Mouse (Mus musculus) telencephalon, adult 2 months (tissue): Measurements from ENCODE around the gene Sgcd.
A peak's percentile ranks its signal among the peaks of the same experiment; 100 is the strongest.
"Not testable (repeated sequence)": the region's sequence is repeated elsewhere in the genome, so short reads cannot be mapped to it uniquely, and the experiment has no call there.

Source experiments
- DNase-seq: peaks from one replicate; pipeline ENCODE4 v3.0.0-alpha.2; 2011; ENCODE audit warnings: low read depth, low spot score

Gene Sgcd

GRCm38 (mm10) chr11:47777226-47777915, 211.4 kb downstream of the Sgcd start:
- no peak for DNase-seq

DNA sequence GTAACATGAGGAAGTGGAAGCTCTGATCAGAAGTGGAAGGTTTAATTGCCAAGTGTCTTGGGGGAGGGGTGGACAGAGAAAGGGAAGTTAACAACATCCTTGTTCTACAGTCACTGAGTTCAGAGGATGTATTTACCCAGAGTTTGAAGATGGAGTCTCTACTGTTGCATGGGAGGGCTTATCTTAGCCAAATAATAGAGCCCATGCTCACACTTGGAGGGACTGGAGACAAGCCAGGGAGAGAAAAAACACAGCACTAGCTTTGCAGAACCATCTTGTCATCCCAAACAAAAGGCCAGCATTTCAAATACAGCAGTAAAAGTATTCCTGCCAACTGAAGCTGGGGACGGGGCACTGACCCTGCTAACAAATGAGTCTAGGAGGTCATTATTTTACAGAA, 212.8 kb downstream of the Sgcd start:
- no peak for DNase-seq

DNA sequence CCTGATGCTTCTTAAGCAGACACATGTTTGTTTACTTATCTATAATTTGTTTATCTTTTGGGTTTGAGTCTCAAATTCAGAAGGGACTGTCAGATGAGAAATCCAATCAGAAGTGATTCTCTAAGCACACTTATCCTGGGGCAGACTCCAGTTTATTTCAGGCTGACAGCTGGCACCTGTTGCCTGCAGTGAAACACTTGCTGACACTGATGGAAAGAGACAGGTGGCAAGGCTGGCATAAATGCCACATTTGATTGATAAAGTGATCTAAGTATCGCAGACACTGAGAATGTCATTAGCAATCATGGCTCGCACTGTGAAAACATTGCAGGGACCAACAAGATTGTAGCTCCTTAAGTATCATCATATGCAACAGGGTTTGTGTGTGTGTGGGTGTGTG, 222.9 kb downstream of the Sgcd start:
- DNase-seq: no peak

DNA sequence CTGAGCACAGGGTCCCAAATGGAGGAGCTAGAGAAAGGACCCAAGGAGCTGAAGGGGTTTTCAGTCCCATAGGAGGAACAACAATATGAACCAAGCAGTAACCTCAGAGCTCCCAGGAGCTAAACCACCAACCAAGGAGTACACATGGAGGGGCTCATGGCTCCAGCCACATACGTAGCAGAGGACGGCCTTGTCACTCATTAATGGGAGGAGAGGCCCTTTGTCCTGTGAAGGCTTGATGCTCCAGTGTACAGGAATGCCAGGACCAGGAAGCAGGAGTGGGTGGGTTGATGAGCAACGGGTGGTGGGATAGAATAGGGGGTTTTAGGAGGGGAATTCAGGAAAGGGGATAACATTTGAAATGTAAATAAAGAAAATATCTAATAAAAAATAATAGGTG, 225.2 kb downstream of the Sgcd start:
- DNase-seq: not testable (repeated sequence)

DNA sequence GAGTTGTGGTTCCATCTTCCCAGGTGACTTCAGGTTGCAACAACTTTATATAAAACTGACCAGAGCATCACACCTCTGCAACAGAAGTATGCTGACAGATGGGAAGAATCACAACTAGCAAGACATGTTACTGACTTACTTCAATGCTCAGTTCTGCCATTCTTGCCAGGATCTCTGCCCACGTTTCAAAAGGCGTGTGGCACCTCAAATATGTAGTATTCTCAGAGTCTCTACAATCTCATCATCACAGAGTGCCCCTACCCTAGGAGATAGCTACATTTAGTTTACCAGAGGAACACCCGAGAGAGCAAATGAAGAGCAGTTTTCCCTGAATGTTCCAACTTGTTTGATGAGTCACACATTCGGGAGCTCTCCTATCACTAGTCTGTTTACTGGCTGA, 229.8 kb downstream of the Sgcd start:
- no peak for DNase-seq

- no peak for DNase-seq
Observed at GRCm38 (mm10) chr11:47742806-47743205, 246.0 kb downstream of the Sgcd start.

DNA sequence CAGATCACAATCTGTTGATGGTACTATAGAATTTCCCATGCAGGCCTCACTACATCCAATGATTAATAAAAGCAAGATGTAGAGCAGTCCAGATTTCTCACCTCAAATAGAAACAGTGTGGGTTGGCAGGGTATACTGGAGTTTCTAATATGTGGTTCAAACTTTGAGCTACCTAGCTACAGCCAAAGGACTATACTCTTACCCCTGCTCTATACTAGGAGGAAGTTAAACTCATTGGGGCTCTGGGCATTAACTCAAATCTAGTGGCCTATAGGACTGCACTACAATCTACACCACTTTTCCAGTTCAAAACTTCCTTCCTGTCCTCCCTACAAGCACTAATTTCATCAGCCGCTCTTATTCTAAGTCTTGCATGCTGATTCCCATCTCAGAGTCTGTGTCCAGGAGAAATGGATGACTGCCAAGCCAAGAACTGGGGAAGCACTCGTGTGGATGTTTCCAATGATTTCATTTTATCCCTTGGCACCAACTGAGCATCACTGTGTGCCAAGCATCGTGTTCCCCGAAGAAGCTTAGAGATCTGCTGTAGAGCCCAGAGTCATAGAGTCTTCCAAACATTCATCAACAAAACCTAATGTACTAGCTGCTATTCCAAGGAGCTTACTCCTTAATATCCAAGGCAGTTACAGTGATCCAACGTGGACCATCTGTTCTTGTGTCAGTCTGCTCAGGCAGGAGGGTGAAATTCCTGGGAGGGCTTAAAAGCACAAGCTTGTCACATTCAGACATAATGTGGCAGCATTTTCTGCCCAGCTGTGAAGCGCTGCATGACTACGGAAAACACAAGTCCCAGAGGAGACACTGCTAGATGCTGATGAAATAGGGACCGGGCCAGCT, 283.6 kb downstream of the Sgcd start:
- peak; percentile 54 for DNase-seq

DNA sequence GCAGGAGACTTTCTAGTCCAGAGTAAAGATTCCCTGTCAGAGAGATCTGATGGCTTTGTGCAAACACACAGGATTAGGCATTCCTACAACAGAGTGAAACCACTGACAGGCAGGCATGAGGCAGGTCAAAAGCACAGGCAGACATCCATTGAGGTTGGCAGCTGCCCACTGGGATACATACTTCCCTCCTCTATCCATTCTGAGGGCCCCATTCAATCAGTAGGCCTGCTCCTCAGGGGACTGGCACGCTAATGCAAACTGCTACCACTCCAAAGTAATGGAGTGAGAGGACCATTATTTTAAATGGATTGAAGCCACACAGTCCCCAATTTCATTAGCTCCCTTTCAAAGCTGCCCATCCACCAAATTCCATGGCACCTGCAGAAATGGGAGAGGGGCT, 293.2 kb downstream of the Sgcd start:
- no peak for DNase-seq

DNA sequence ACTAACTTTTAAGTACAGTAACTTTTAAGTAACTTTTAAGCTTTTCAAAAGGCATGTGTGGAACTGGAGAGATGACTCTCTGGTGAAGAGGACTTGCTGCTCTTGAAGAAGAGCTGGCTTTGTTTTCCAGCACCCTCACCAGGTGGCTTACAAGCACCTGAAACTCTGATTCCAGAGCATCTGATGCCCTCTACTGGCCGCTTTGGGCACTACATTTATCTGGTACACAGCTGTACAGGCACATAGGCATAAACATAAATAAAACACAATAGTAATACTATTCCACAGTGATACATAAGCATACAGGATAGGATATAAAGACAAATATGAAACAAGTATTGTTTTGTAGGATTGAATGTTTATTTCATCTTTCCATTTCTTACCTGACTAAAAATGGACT, 330.6 kb downstream of the Sgcd start:
- DNase-seq: no peak

GRCm38 (mm10) chr11:47645911-47646310, 342.9 kb downstream of the Sgcd start:
- no peak for DNase-seq

DNA sequence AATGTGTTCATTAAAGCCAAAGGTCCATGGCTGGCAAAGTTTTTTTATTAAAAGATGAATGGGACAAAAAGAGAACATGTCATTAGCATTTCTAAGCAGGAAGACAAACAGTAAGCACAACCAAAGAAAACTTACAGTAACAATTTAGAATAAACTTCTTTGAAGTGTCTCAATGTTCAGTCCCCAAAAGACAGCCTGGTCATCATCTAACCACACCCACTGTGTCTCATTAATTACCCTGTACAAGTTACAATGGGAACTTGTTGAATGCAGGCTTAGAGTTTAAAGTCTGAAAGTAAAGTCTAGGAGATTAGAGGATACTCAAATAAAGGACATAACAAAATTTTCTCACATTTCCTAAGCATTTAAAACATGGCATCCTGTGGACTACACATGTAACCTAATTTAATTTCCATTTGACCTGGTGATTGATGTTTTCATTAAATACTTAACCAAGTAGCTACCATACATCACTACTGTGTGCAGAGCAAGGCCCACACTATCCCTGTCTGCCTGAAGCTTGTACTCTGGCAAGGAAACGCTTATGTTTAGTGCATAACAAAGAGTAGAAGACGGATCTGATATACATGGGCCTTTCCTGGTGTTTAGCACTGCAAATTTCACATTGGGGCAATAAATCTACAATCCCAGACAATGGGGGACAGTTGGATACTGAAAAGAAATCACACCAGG, 347.1 kb downstream of the Sgcd start:
- DNase-seq: no peak

GRCm38 (mm10) chr11:47640556-47640955, 348.2 kb downstream of the Sgcd start:
- no peak for DNase-seq

GRCm38 (mm10) chr11:47630186-47630585, 358.6 kb downstream of the Sgcd start:
- DNase-seq: no peak

GRCm38 (mm10) chr11:47609892-47610291, 378.9 kb downstream of the Sgcd start:
- no peak for DNase-seq

DNA sequence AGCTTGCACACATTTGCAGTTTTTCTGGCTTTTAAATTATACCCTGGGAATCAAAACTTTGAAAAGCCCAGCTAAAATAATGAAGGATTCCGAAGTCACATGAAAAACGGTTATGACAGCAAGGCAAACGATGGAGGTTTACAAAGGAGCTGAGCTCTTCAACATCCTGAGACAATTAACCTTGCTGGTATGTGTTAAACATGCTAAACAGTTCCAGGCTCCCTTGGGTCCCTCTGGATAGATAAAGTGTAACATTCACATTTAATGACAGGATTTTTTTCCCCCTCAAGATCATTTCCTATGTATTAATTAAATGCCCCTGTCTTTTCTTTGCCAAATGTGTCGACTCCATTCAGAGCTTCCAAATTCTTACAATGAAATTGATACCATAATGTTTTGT, 414.1 kb downstream of the Sgcd start:
- DNase-seq: no peak

- no peak for DNase-seq
Observed at GRCm38 (mm10) chr11:47568488-47568887, 420.3 kb downstream of the Sgcd start.

- DNase-seq: peak; percentile 36
Observed at GRCm38 (mm10) chr11:47566156-47566555, 422.6 kb downstream of the Sgcd start.

DNA sequence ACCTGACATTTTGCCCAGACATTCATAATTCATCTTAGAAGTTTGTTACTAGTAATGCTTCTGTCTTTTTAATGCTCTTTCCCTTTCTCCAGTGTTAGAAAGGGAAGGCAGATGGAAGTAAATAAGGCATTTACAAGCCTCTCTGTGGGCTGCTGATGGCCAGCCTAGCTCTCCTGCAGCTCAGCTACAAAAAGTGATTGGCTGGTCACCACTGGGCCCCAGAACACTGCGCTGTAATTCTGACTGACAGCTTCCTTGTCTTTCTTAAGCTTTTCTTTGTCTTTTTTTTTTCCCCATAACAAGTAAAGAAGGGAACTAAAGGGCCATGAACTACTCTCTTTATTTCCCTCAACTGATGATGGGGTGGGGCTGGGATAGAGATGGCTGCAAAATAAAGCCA, 463.9 kb downstream of the Sgcd start:
- DNase-seq: no peak

DNA sequence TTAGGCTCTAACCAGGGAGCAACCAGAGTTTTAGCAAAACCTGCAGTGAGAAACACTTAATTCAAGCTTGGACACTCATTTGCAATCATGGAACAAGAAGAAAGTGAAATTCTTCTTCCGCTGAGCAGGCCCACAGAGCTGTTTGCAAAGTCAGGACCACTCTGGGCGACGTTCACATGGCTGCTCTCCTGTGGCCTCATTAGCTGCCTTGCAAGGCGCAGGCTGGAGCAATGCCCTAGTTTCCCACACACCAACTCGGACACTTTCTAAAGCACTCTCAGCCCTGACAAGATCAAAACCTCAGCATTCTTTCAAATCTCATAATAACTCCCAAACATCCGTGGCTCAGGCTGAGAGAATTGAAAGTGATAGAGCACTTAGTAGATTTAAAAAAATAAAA, 480.7 kb downstream of the Sgcd start:
- DNase-seq: peak; percentile 5

GRCm38 (mm10) chr11:47503236-47503635, 485.5 kb downstream of the Sgcd start:
- not testable (repeated sequence) for DNase-seq

DNA sequence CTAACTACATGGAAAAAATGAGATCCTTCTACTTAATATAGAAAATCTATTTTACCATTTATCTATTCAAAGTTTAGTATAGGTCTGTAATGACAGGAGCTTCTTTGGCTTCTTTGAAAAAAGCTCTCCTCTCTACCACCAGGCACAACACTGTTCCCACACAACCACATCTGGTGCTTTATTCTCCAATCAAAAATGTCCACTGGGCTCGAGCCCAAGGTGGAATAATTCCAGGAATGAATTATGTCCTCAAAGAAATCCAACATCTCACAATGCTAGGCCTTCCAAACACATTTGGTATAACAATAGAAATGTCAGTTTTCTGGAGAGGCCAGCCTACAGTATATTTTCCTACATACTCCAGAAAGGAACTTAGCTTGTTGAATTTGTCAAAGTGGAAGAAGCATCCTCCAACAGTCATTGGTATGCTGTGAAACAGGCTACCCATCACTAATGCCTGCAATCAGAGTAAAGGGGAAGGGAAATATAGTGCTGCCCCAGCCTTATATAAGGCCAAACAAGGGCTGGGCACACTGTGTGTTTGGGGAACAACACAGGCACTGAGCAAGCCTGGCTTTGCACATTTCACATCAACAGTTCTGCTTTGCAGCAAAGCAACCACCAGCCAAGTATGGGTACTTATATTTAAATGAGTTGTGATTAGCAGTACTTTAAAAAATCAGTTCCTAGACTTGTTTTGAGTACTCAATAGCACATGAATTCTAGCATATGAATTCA, 515.1 kb downstream of the Sgcd start:
- DNase-seq: peak; percentile 43

DNA sequence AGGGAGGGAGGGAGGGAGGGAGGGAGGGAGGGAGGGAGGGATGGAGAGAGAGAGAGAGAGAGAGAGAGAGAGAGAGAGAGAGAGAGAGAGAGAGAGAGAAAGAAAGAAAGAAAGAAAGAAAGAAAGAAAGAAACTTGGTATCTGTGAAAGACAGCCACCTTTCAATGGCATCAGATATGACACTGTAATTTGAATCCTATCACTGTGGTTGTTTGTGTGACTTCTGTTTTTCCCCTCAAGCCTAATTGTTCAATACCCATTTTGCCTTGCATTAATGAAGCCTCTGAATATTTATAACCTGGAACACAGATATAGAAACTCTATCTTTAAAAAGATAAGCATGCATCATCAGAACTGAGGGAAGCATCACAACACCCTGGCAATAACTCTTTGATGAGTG, 528.1 kb downstream of the Sgcd start:
- DNase-seq: not testable (repeated sequence)
